Mouse (Mus musculus): Measurements from ENCODE around the gene Clock. TPM values are rescaled to one million over a fixed set of nuclear protein-coding genes. Genes with fewer than 3 reads are reported as not detected.

Gene Clock
- total RNA-seq, 2 experiments from 2014 or later = 1.1 to 10.9 TPM

DNA sequence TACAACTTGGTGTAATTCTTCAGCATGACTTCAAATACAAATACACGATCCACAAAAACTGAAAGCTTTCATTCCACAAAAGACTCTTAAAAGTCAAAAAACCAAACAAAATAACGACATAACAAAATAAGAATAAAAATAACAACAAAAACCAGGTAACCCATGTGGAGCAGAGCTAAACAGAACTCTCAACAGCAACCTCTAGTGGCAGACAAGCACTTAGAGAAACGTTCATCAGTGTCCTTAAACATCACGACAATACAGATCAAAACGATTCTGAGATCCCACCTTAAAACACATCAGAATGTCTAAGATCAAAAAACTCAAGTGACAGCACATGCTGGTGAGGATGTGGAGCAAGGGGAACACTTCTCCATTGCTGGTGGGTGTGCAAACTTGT lies 17.5 kb downstream of the Clock start:
- ATAC-seq (replicated peaks; ENCODE audit: low FRiP score, poor library complexity, severe bottlenecking) = no peak

DNA sequence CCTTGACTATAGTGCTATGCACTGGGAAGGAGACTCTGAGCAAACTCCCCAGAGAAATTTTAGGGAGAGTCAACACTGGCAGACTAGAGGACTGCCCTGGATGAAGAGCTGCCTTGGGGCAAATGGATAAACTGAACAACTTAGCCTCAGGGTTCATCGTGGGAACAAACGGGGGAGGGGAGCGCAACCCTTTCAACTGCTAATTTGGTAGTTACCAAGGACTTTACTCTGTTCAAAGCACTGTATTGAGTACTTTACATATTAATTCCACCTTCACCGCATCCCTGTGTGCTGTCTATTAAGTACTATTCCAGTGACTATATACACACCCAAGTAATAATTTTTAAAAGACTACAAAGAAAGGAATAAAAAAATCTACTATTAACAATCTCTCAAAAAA lies 18.9 kb downstream of the Clock start:
- no peak for ATAC-seq (replicated peaks; ENCODE audit: low FRiP score, poor library complexity, severe bottlenecking)

DNA sequence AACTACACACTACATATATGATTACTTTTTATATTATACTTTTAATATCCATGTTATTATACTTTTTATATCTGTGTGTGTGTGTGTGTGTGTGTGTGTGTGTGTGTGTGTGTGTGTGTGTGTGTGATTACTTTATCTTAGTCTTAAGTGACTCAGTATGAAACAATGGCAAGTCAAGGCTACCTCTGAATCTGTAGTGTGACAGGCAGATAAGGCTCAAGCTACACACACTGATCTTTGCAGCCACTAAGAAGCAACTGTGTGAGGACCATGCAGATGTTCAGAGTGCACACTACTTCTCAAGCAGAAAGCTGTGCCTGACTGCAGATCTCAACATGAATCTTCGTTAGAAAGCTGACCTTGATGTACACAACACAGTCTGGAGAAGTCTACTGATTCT lies 20.7 kb downstream of the Clock start:
- ATAC-seq (replicated peaks; ENCODE audit: low FRiP score, poor library complexity, severe bottlenecking) = no peak

DNA sequence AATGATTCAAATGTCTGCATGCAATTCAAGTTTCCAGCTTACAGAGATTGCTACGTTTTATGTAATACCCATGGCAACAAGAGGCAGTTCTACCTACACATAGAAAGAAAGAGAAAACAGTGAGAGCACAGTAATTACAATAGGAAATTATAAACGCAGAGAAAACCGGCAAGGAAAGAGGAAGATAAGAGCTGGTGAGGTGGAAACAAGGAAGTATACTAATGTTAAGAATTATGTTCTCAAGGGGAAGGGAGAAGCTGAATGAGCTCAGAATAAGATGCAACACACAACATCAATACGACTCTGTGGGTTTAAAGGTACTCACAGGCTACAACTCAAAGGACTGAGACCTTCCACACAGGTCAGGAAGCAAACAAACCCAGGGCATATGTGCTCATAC lies 29.6 kb downstream of the Clock start:
- ATAC-seq (replicated peaks; ENCODE audit: low FRiP score, poor library complexity, severe bottlenecking) = no peak

DNA sequence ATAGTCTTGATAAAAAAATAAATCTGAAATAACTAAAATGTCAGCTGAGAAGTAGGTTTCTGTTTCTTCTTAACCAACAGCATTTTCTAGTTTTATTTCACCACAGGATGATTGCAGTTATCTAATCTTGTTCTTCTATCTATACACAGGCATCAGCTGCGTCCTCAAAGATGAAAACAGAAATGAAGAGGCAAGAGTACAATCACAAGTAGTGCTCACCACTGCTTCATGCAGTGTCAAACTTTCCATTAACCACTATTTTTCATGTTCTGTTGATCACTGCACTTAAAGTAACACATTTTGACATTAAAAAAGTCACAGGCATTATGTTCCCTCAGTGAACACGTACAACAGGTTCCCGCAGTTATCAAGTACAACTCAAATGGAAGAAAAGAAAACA lies 53.6 kb downstream of the Clock start:
- ATAC-seq (replicated peaks; ENCODE audit: low FRiP score, poor library complexity, severe bottlenecking) = no peak

DNA sequence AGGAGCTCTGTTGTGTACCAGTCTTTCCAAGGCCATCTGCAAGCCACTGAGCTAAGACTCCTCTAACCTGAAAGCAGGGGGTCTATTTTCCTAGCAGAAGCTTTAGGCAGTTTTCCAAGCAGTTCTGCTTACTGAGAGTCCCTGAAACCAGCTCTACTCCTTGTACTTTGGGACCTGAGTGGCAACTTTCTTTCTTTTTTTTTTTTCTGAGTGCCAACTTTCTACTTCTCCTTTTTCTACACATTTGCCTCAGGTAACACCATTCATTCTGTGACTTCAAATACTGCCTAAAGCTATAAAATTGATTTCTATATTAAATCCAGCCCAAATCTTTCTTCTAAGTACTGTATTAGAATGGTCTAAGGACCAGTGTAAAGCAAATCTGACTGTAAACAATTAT lies 58.1 kb downstream of the Clock start:
- ATAC-seq (replicated peaks; ENCODE audit: low FRiP score, poor library complexity, severe bottlenecking) = no peak

DNA sequence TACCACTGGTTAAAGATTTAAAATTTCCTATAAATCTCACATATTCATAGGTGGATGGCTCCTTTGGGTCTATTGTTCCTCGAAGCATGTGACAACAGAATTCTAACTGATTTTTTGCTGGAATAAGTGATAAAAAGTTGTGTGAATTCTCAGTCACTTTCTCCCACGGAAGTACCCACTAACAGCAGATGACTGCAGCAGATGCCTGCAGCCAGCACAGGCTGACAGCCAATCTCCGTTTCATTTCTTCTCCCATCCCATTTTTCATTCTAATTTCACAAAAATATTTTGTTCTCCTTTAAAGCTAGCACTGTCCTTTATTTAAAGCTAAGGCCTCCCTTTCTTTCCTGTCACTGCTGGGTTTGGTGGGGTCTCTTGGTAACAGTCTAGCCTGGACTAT lies 59.2 kb downstream of the Clock start:
- no peak for ATAC-seq (replicated peaks; ENCODE audit: low FRiP score, poor library complexity, severe bottlenecking)

DNA sequence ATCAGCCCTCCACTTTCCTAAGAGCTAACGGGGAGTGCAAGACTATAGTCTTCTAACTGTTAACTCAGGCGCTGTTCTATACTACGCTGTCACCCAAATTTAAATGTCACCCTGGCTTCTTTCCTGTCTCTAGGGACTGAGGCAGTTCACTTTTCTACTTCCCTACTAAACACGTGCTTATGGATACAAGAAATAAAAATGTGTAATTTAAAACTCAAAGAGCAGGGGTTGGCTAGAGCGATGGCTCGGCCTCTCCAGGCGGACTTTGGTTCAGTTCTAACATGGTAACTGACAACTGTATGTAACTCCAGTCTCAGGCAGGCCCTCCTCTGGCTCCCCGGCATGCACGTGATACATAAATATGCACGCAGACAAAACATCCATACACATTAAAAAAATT lies 60.2 kb downstream of the Clock start:
- ATAC-seq (replicated peaks; ENCODE audit: low FRiP score, poor library complexity, severe bottlenecking) = no peak

DNA sequence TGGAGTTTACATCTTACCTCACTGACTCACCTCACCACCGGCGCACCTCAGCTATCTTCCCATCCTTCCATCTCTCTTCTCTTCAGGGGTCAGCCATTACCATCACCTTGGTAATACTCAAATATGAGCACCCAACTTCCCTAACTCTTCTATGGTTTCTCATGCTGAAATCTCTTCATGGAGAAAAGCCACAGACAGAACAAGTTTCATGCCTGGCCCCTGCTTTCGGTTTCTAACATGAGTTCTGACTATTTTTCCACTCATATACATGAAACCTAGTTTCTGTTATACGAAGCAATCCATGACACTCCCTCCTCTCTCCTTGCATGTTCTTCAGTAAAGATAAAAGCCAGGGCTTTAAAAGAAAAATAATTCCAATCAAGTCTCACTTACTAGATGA lies 60.7 kb downstream of the Clock start:
- ATAC-seq (replicated peaks; ENCODE audit: low FRiP score, poor library complexity, severe bottlenecking) = no peak

DNA sequence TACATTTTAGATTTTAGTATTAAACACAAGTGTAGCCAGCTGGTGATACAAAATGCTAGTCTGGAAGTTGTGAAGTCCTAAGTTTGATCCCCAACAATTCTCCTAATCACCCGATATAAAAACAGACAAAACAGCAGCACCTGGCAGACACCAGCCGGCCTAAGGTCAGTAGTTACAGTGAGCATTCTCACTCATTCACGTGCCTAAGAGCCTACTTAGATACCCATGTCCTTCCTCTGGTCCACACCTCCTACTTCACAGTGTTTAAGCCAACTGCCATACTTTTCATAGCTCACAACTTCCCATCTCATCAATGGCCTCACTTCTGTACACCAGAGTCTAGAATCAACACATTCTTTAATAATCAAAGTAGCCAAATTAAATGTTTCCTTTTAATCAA lies 61.3 kb downstream of the Clock start:
- ATAC-seq (replicated peaks; ENCODE audit: low FRiP score, poor library complexity, severe bottlenecking) = no peak

DNA sequence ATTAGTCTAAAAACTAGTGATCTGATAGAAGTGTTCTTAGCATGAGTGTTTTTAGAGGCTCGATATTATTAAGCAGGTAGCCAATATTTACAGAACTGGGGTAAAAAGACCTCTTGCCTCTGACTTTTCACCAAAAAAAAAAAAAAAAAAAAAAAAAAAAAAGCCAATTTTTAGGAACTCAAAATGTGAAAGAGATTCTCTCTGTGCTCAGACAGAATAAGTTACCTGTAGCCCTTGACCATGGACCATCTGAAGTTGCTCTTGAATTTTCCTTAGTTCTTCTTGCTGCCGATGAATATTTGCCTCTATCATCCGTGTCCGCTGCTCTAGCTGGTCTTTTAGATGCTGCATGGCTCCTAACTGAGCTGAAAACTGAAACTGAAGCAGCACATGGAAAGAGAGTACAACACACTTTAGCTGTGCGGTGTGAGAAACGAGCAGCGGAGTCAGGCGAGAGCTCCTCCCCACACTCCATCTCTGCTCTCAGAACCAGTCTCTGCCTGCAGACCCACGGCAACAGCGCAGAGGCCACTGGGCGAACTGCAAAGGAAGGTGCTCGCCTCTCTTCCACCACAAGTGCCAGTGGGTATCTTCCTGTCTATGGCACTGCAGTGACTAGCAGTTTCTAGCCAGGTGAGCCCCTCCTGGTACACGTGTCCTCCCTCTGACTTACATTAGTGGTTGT lies 73.3 kb downstream of the Clock start:
- ATAC-seq (replicated peaks; ENCODE audit: low FRiP score, poor library complexity, severe bottlenecking) = no peak

DNA sequence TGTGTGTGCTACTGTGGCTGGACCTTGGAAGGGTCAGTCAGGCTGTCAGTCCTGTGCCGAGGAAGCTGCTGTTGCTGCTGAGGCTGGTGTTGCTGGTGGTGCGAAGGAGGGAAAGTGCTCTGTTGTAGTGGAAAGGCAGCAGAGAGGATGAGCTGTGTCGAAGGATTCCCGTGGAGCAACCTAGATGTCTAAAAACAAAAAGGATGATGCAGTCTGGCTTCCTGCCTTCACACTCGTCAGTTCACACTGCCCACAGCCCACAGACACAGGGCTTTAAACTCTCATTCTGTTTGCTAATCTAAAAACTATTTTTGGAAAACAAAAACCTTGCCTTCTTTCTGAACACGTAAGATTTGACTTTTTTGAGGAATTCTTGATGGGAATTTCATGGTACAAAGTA lies 87.9 kb downstream of the Clock start:
- no peak for ATAC-seq (replicated peaks; ENCODE audit: low FRiP score, poor library complexity, severe bottlenecking)

DNA sequence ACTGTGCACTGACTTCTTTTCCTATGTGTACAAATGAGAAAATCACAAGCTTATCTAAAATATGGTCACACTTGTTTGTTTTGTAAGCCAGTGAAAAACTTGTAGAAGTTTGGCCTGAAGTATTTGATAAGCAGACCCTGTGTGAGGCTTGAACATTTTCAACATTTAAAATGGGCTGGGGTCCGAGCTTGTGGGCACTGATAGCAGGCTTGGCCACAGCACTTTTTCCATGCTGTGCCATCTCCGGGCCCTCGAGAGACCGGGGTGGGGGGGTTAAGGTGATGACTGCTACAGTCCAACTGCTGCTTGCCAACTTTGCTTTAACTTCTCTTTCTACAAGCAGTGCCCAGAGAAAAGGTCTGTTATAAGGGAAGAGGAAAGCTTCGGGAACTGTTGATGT lies 96.5 kb downstream of the Clock start:
- no peak for ATAC-seq (replicated peaks; ENCODE audit: low FRiP score, poor library complexity, severe bottlenecking)

DNA sequence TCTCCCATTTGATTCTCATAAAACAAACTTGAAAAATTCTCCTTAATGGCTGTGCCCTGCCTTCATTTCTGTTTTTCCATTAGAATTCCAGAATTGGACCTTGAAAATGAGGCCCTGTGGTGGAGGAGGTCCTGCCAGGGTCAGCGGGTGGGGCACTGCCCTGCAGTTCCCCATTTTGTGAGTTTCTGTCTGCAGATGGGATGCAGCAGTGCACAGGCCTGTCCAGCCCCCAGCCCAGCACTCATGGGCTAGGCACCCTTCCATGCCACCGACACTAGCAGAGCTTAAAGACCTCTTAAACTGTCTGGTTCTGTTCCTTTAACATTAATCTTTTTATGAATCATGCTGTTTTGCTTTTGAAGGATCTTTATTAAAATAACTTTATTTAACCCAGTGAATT lies 98.7 kb downstream of the Clock start:
- ATAC-seq (replicated peaks; ENCODE audit: low FRiP score, poor library complexity, severe bottlenecking) = no peak

DNA sequence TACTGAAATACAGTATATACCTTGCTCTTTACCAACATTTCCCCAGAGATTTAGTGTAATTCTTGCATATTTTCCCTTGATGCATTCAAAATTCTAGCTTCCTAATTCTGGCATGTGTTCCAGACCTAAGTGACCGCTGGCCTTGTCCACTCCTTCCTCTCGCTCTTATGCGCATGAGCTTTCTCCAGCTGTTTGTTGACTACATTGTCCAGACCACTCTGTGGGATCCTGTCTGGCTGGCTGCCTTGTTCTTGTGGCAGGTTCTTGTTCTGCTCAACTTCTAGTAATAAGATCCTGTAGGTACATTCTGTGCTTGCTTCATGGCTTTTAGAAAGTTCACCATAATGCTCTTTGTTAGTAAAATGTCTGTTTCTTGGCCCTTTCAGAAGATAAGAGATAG lies 101.4 kb downstream of the Clock start:
- no peak for ATAC-seq (replicated peaks; ENCODE audit: low FRiP score, poor library complexity, severe bottlenecking)

DNA sequence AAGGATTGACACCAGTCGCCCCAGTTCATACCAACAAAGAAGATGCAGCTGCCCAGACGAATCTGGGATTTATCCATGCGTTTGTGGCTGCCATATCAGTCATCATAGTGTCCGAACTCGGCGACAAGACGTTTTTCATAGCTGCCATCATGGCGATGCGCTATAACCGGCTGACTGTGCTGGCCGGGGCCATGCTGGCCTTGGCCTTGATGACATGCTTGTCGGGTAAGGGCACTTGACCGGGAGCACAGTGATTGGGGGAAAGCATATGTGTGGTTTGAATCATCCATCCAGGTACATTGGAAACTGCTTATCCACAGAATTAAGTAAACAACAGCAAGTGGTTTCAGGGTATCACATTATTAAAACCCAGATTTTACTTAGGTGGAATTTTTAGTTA lies 105.2 kb downstream of the Clock start:
- ATAC-seq (replicated peaks; ENCODE audit: low FRiP score, poor library complexity, severe bottlenecking) = no peak

DNA sequence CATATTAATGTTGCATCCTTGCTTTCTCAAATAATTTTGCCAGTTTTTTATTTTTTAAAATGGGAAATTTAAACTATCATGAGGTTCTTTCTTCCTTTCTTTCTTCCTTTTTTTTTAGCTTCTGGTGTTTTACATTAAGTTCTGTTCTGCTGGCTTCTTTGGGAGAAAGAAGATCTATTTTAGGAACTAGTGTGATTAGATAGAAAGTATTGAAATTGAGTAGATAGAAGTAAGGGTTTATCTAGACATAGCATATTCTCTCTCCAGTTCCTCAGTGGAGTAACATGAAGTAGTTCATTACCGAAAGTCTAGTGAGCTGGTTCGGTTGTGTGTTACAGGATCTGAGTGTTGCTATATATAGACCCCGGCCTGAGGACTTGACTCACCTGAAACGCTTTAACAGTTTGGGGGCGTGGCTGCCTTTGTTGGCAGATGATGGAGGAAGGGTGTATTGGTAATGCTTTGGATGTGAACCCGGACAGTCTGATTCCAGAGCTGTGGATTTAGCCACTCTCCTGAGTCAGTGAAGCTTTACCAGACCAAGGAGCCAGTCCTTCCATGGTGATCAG lies 110.1 kb downstream of the Clock start:
- ATAC-seq (replicated peaks; ENCODE audit: low FRiP score, poor library complexity, severe bottlenecking) = no peak

DNA sequence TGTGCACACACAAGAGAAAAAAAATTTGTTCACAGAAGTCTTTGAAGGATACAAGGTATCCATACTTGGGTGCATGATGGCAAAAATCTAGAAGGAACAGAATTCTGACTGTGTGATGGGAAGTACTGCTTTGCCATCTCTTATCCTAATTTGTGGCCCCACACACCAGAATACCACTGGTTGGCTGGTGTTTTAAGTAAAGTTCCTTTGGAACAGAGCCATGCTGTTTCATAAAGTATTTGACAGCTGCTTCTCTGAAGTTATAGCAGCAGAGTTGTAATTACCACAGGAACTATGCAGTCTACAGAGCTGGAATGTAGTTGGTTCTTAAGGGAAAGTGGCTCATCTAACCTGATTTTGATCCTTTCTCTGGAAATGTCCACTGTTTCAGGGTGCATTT lies 111.5 kb downstream of the Clock start:
- ATAC-seq (replicated peaks; ENCODE audit: low FRiP score, poor library complexity, severe bottlenecking) = no peak

DNA sequence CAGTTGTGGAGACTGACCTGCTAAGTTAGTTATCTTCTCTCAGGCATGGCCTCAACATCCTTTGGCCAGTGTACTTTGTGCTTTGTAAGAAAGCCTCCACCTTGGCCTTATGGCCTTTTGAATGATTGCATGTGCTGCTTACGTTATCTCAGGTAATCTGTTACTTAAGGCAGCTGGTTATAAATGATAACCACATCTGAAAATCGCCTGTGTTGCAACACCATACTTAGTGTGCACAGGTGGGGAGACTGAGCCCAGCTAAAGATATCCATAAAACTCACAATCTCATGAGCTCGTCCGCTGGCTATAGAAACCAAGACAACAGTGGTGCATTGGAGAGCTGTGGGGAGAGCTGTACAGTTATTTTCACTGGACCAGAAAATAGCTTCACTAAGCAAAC lies 114.0 kb downstream of the Clock start:
- no peak for ATAC-seq (replicated peaks; ENCODE audit: low FRiP score, poor library complexity, severe bottlenecking)

DNA sequence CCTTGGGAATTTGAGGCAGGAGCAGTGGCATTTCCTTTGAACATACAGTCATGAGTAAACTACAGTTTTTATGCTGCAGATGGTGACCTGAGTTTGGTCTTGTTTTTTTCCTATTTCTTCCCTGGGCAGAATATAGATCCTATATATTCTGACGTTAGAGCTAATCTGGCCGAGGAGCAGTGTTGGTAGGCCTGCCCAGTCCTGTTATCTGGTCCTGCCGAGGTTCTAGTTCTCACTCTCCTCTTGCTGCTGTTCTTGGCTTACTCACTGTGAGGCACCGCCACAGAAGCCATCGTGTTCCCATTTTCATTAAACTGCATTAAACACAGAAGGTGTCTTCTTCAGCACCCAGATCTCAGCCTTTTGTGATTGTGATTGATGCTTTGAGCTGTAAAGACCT lies 116.7 kb downstream of the Clock start:
- ATAC-seq (replicated peaks; ENCODE audit: low FRiP score, poor library complexity, severe bottlenecking) = no peak

DNA sequence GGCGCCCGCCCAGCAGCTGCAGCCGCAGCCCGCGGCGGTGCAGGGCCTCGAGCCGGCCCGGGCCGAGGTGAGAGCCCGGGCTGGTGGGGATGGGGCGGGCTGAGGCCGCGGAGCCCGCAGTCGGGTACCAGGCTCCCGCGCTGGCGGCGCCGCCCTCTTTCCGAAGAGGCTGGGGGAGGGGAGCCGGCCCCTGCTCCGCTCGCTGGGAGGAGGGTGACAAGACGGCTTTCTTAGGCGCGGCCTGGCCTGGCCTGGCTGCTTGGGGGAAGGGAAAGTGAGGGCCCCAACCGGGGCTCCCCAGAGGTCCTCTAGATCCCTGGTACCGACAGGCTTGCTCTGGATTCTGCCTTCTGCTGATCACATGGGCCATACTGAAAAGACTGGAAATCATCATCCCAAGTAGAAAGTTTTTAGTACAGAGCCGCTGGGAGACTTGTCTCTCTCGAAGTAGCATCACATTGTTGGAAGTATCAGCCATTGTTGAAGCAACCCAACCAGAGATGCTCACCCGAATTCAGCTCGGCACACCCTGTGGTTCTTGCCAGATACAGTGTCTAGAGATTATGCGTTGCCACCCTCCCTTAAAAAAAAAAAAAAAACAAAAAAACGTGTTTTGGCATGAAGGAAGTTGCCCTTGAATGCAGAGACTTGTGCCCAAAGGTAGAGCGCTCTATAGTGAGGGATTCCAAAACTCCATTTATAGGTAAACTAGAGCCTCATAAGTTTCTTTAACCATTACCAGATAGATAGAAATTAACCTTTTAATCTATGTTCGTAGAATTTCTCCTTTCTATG lies 120.1 kb downstream of the Clock start:
- peak; percentile 68 for ATAC-seq (replicated peaks; ENCODE audit: low FRiP score, poor library complexity, severe bottlenecking)
